Mouse (Mus musculus): ENCODE data around the gene Myrfl. TPM values are rescaled to one million over a fixed set of nuclear protein-coding genes. Genes with fewer than 3 reads are reported as not detected.

The Myrfl gene
- under 1 TPM in 1 of 2 experiments, not detected in 1; 0.15 TPM for total RNA-seq (2021)
- long read RNA-seq = 0 reads

DNA sequence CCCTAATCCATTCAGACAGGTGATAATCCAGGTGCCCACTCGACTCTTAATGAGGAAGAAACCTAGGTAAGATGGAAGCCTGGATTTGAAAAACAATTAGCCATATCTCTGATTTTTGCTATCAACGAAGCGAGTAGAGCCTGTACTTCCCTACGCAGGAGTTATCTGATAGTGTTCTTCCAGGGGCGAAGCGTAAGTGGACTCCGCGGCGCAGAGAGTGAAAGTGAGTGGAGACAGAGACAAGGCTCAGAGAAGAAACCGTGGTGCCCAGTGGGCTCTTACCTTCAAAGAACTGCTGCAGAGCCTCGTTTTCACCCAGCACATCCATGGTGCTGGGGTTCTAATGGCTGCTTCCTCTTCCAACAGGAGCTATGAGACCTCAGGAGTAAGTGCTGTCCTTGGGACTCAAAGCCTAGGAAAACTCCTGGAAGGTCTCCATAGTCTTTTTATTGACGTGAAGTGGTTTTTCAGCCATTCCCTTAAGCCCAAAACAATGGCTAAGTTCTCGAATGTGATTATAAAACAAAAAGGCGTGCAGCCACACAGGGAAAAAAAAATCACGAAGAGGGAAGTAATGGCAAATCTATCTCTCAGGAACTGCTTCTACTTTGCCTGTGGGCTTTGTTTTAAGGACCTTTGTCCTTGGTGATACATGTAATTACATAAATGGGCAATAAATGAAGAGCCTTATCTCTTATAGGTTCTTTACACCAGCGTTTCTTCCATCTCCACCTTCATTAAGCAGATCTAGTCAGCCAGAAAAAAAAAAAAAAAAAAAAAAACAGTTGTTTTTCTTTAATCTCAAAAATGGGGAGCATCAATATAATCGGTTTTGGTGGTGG lies at the start of gene Myrfl:
Gene Myrfl, minus strand, starts transcription at position 584 of the 842 bp plus-strand sequence.
- DNase-seq (ENCODE audit: low spot score in 2 of 2) = no peak

- DNase-seq (ENCODE audit: low spot score in 2 of 2) = no peak
Observed at GRCm38 (mm10) chr10:116944940-116945339, 48.2 kb upstream of the Myrfl start.

GRCm38 (mm10) chr10:116944144-116944543 lies 47.4 kb upstream of the Myrfl start:
- no peak for DNase-seq (ENCODE audit: low spot score in 2 of 2)

DNA sequence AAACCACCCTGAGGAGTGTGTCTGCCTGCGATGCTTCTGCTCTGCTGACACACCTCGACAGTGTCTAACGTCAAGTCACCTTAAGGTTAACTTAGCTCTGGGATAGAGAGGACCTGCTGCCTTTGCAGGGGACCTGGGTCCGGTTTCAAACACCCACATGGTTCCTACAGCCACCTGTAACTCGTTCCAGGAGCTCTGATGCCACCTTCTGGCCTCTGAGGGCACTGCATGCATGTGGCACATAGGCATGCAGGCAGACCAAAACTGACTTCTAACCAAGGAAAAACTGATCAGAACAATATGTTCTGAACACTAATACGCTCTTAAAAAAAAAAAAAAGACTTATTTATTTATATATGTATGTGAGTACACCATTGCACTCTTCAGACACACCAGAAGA lies 46.3 kb upstream of the Myrfl start:
- no peak for DNase-seq (ENCODE audit: low spot score in 2 of 2)

- DNase-seq (ENCODE audit: low spot score in 2 of 2) = no peak
Observed at GRCm38 (mm10) chr10:116935028-116935427, 38.3 kb upstream of the Myrfl start.

DNA sequence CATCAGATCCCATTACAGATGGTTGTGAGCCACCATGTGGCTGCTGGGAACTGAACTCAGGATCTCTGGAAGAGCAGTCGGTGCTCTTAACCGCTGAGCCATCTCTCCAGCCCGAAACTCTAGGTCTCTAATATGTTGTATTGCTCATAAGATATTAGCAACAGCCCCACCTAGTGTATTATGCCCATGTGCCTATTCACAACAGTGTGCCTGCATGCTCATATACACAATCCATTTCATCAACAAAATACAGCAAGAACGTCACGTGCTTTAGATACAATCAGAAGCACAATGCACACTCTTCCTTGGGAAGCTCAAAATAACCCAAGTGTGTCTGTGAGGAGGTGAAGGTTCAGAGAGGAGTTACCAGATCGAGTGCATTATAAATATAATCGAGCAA lies 37.1 kb upstream of the Myrfl start:
- no peak for DNase-seq (ENCODE audit: low spot score in 2 of 2)

GRCm38 (mm10) chr10:116932418-116932817 lies 35.7 kb upstream of the Myrfl start:
- no peak for DNase-seq (ENCODE audit: low spot score in 2 of 2)

DNA sequence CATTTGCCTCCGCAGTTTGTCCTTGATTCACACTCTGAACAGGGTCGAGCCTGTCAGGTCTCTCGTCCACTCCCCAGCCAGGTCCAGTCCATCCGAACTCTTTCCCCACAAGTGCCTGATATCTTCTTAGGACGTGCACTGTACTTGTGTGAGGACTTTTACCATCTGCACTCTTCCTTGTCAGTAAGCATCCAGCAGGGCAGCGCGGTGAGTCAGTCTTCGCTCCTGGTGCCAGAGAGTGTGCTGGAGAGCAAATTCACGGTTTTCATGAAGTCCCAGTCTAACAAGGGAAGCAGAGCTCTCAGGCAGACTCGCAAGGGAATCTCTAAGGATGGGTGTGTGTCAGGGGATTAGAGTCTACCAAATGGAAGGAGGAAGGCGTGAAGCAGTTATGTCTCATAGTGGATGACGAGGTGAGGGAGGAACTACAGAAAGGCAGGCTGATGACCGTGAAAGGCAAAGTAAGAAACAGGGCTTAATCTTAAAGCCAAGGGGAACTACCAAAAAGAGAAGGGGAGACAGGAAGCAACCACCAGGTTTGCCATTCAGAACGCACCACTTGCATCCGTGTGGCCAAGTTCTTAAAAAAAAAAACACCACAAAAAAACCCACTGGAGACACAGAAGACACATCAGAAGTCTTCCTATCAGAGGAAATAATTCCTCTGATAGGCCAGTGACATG lies 34.9 kb upstream of the Myrfl start:
- no peak for DNase-seq (ENCODE audit: low spot score in 2 of 2)

- DNase-seq (ENCODE audit: low spot score in 2 of 2) = no peak
Observed at GRCm38 (mm10) chr10:116930936-116931335, 34.2 kb upstream of the Myrfl start.

DNA sequence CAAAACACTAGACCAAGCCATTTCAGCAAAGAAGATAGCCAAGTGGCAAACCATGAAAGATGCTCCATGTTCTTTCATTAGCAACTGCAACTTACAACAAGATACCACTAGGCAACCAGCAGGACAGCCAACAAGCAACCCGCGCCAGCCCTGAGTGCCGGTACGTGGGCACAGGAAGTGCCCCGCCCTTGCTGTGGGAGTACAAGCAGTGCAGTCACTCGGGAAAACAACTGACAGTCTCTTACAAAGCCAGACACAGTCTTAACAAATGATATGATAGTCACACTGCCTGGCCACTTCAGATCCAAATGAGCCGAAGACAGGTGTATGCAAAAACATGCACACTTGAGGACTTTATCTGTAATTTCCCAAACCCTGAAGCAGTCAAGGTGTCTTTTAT lies 33.8 kb upstream of the Myrfl start:
- no peak for DNase-seq (ENCODE audit: low spot score in 2 of 2)

- DNase-seq (ENCODE audit: low spot score in 2 of 2) = no peak
Observed at GRCm38 (mm10) chr10:116928826-116929225, 32.1 kb upstream of the Myrfl start.

DNA sequence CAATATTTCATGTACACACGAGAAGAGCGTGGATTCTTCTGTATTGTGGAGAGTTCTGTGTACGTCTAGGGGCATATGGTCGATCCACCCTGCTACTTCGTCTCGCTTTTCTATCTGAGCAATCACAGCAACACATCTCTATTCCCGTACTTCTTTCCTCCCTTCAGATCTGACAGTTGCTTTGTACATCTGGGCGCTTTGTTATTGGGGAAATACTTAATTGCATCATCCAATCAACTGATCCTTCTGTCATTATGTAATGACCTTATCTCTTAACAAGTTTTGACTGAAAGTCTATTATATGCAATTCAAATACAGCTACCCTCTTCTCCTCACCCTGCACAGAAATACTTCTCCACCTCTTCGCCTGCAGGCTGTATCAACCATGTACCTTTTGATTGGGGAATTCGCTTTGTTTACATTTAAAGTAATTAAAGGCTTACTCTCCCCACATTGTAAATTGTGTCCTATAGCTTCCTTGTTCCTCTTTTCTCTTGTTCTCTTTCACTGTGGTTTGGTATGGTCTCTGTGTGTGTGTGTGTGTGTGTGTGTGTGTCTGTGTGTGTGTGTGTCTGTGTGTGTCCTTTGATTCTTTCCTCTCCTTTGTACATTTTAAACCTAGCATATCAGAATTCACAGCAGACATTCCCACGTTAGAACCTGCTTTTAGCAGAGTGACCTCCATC lies 29.9 kb upstream of the Myrfl start:
- no peak for DNase-seq (ENCODE audit: low spot score in 2 of 2)

- no peak for DNase-seq (ENCODE audit: low spot score in 2 of 2)
Observed at GRCm38 (mm10) chr10:116923651-116924495, 27.2 kb upstream of the Myrfl start.

DNA sequence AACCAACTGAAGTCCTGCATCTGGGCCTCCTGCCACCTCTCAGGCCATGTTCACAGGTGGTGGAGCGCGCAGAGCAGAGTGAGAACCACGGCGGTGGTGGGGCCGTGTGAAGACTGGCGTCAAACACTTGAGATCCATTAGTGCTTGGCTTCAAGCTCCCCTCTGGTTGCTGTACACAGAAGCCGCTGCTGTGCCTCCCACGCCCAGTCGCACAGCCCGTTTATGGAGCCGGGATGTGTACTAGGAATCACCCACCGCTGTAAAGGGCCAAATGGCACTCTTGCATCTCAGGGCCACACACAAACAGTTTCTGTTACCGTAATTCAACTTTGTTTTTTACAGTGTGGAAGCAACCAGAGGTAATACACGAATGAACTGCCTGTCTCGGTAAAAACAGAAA lies 25.4 kb upstream of the Myrfl start:
- no peak for DNase-seq (ENCODE audit: low spot score in 2 of 2)

- no peak for DNase-seq (ENCODE audit: low spot score in 2 of 2)
Observed at GRCm38 (mm10) chr10:116921416-116921815, 24.7 kb upstream of the Myrfl start.

DNA sequence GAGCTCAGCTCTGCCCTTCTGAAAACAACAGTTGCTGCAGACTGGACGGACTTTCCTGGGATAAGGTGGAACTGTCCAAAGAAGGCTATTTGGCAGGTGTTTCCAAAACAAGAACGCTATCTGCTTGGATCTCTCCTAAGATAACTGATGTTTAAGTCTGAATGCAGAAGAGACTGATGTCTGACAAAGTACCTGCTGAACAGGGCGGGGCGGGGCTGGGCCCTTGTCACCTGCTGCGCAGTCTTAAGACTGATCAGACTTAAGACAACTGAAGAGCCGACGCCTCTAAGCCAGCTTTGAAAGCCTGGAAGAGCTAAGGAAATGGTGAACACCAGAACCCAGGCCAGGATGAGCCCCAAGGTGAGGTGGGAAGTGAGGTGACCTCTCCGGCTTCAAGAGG lies 23.9 kb upstream of the Myrfl start:
- DNase-seq (ENCODE audit: low spot score in 2 of 2) = no peak

- no peak for DNase-seq (ENCODE audit: low spot score in 2 of 2)
Observed at GRCm38 (mm10) chr10:116919368-116920317, 22.9 kb upstream of the Myrfl start.

DNA sequence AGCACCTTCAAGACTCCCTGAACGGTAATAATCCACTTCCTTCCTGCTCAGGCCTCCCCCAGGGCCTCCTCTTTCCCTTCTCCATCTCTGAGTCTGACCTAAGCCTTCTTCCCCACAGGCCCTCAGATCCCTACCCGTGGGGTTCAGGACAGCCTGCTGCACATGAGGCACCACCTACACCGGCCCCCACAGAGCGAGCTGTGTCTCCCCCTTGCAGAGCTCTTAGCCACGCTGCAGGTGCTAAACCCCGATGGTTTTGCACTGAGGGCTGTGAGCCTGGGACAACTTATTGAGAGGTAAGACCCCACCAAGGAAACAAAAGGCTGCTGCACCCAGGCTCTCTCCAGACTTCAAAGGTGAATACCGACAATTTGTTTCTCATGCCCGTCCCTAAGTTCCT lies 19.9 kb upstream of the Myrfl start:
- DNase-seq (ENCODE audit: low spot score in 2 of 2) = no peak

GRCm38 (mm10) chr10:116915286-116915685 lies 18.6 kb upstream of the Myrfl start:
- no peak for DNase-seq (ENCODE audit: low spot score in 2 of 2)

GRCm38 (mm10) chr10:116914586-116914985 lies 17.9 kb upstream of the Myrfl start:
- DNase-seq (ENCODE audit: low spot score in 2 of 2) = no peak

All from layer of hippocampus, adult 18-20 months (tissue).